Mouse (Mus musculus): ENCODE data around the gene Fermt1. TPM values are rescaled to one million over a fixed set of nuclear protein-coding genes. Genes with fewer than 3 reads are reported as not detected.

Fermt1 gene
- polyA plus RNA-seq (2015; fragmentation: Nextera tagmentation; extraction: Ambion mirVana) = 3.7 and 4.4 TPM in 2 replicates

DNA sequence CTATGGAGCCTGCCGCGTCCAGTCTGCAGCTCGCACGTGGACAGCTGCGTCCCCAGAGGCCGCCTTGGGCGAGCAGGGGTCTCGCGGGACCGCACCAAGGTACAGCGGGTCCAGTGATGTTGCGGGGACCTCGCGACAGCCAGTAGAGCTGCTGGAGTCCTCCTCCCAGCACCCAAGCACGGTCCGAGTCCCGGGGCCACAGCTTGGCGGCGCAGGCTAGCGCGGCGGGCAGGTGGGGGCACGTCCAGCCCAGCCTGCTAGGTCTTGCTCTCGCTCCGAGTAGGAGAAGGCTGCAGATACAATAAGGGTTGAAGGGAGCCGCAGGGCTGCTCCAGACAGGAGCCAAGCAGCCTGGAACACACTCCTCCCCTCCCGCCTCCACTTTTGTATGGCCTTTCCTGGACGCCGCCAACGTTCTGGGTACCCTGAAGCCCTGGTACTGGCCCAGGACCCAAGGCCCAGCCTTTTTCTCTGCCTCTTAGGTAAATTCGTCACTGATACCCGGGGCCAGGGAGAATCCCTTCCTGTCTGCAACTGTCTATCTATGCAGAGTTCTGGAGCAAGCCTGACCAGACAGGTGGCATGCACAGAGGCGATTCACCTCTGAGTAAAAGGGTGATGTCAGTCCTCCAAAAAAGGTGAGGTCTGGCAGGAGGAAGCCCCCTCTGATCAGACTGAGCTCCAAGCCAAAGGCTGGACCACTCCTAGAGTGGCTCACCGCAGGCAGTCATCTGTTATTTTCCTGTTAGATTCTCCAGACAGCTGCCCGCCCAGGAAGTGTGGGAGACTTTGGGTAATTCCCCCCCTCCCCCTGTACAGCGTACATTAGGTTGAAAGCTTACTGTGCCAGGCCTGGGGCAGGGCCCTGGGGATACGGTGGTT lies at the start of gene Fermt1:
Gene Fermt1, minus strand, starts transcription at position 581 of the 882 bp plus-strand sequence.
- H3K27me3 ChIP-seq (ENCODE audit: control insufficient read depth, insufficient read depth, low read depth, low read length) = peaks cover 27% of the 10 kb centered on the region
- H3K9me3 ChIP-seq (ENCODE audit: control insufficient read depth, low read length) = no peaks in the 10 kb centered on the region
- peak within 1 kb of the TSS; percentile 43 for H3K4me3 ChIP-seq (ENCODE audit: low read length)
- peak within 1 kb of the TSS; percentile 13; the same call in 1 of the 2 replicates for H3K27ac ChIP-seq (ENCODE audit: low read length)
- H3K36me3 ChIP-seq (ENCODE audit: control insufficient read depth, insufficient read depth, low read length) = no peaks in the 10 kb centered on the region
- ATAC-seq (ENCODE audit: low read depth) = peak; percentile 81
- 3% methylated on average over 32 of the region's 37 CpGs for WGBS
- H3K9ac ChIP-seq (ENCODE audit: low read length) = peak within 1 kb of the TSS; percentile 49
- H3K4me2 ChIP-seq (ENCODE audit: low read depth, low read length) = peak within 1 kb of the TSS; percentile 61
- no peaks in the 10 kb centered on the region for H3K4me1 ChIP-seq (replicated peaks; ENCODE audit: control insufficient read depth, insufficient read depth, low read length)

DNA sequence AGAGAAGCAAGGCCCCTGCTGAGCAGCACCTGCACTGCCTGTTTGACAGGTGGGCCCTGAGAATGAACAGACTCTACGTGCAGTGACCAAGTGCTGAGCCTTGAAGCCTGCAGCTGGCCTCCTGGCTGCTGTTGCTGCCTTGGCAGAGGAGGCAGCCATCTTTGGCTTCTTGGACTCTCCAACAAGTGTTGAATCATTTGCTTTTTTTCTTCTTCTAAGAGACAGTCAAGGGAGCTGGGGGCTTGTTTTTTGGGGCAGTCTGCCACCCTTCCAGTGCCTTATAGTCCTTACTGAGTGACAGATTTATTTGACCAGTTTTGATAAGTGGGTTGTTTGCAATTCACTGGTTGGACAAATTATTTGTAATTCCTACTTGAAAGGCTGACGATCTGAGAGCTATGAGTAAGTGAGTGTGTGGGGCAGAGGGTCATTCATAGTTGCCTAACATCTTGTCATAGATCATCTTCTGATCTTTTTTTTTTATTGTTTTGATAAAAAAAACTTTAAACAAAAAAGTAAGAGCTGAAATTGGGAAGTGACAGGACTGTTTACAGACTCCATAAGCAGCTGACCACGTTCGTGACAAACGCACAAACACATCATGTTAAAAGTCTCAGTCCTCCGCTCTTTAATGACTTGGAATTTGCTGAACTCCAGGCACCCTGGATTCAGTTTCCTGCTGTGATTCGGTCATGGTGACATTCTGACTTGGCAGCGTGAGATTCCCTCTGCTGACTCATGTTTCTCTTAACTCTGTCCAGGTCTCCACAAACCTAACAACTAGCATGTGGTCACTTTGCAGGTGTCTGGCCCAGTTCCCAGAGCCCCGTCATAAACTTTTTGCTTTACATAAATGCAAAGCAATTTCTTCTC lies 47.2 kb upstream of the Fermt1 start:
- H3K9me3 ChIP-seq (ENCODE audit: control insufficient read depth, low read length) = no peaks in the 10 kb centered on the region
- no peak overlapping the region for H3K27ac ChIP-seq (ENCODE audit: low read length)
- no peak overlapping the region for H3K4me3 ChIP-seq (ENCODE audit: low read length)
- H3K27me3 ChIP-seq (ENCODE audit: control insufficient read depth, insufficient read depth, low read depth, low read length) = no peaks in the 10 kb centered on the region; the same call in 1 of the 2 replicates
- H3K4me2 ChIP-seq (ENCODE audit: low read depth, low read length) = no peak overlapping the region
- no peaks in the 10 kb centered on the region for H3K4me1 ChIP-seq (replicated peaks; ENCODE audit: control insufficient read depth, insufficient read depth, low read length)
- no peak overlapping the region for H3K9ac ChIP-seq (ENCODE audit: low read length)
- 24% methylated on average over 9 of the region's 9 CpGs for WGBS
- H3K36me3 ChIP-seq (ENCODE audit: control insufficient read depth, insufficient read depth, low read length) = no peaks in the 10 kb centered on the region
- peak; percentile 93 for ATAC-seq (ENCODE audit: low read depth)

- Histone ChIP-seq H3K4me3 (ENCODE audit: low read length) (no peak overlapping the region), H3K4me1 (replicated peaks; ENCODE audit: control insufficient read depth, insufficient read depth, low read length) (no peaks in the 10 kb centered on the region), H3K27ac (ENCODE audit: low read length) (no peak overlapping the region), H3K4me2 (ENCODE audit: low read depth, low read length) (no peak overlapping the region), H3K9ac (ENCODE audit: low read length) (no peak overlapping the region), H3K9me3 (ENCODE audit: control insufficient read depth, low read length) (no peaks in the 10 kb centered on the region), H3K36me3 (ENCODE audit: control insufficient read depth, insufficient read depth, low read length) (no peaks in the 10 kb centered on the region), H3K27me3 (ENCODE audit: control insufficient read depth, insufficient read depth, low read depth, low read length) (no peaks in the 10 kb centered on the region; the same call in 1 of the 2 replicates)
- WGBS = 31% methylated on average over 11 of the region's 11 CpGs
- ATAC-seq (ENCODE audit: low read depth) = no peak
Observed at GRCm38 (mm10) chr2:132989778-132990564, 44.3 kb upstream of the Fermt1 start.

- H3K27ac ChIP-seq (ENCODE audit: low read length) = no peak overlapping the region
- no peak for ATAC-seq (ENCODE audit: low read depth)
Observed at GRCm38 (mm10) chr2:132973346-132973745, 27.6 kb upstream of the Fermt1 start.

DNA sequence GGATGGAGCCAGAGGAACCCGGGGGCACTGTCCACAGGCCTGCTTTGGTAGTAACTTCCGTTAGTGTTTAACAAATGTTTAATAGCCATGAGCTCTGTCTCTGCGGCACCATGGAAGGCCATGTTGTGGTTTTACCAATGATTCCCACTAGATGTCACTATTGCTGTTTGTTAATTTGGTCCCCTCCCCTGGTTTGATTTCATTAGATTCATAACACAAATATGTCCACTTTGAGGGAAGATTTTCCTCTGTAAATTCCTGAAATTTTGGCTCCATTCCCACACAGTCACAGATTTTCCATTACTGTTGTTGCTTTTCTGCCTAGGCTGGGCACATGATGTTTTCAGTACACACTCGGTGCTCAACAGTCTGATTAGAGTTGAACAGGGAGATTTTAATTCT lies 25.1 kb upstream of the Fermt1 start:
- Histone ChIP-seq H3K9me3 (ENCODE audit: control insufficient read depth, low read length) (no peaks in the 10 kb centered on the region), H3K4me2 (ENCODE audit: low read depth, low read length) (no peak overlapping the region), H3K9ac (ENCODE audit: low read length) (no peak overlapping the region), H3K36me3 (ENCODE audit: control insufficient read depth, insufficient read depth, low read length) (no peaks in the 10 kb centered on the region), H3K27ac (ENCODE audit: low read length) (no peak overlapping the region), H3K4me3 (ENCODE audit: low read length) (no peak overlapping the region), H3K27me3 (ENCODE audit: control insufficient read depth, insufficient read depth, low read depth, low read length) (no peaks in the 10 kb centered on the region; the same call in 1 of the 2 replicates), H3K4me1 (replicated peaks; ENCODE audit: control insufficient read depth, insufficient read depth, low read length) (no peaks in the 10 kb centered on the region)
- peak; percentile 20; the same call in 1 of the 2 replicates for ATAC-seq (ENCODE audit: low read depth)
- WGBS = 20% methylated on average over 4 of the region's 4 CpGs

More at GRCm38 (mm10) chr2:132973346-132973745, 27.6 kb upstream of the Fermt1 start:
- WGBS = 70% methylated on average over 2 of the region's 2 CpGs
- Histone ChIP-seq H3K36me3 (ENCODE audit: control insufficient read depth, insufficient read depth, low read length) (no peaks in the 10 kb centered on the region), H3K4me1 (replicated peaks; ENCODE audit: control insufficient read depth, insufficient read depth, low read length) (no peaks in the 10 kb centered on the region), H3K4me2 (ENCODE audit: low read depth, low read length) (no peak overlapping the region), H3K9me3 (ENCODE audit: control insufficient read depth, low read length) (no peaks in the 10 kb centered on the region), H3K4me3 (ENCODE audit: low read length) (no peak overlapping the region), H3K27me3 (ENCODE audit: control insufficient read depth, insufficient read depth, low read depth, low read length) (no peaks in the 10 kb centered on the region), H3K9ac (ENCODE audit: low read length) (no peak overlapping the region)

DNA sequence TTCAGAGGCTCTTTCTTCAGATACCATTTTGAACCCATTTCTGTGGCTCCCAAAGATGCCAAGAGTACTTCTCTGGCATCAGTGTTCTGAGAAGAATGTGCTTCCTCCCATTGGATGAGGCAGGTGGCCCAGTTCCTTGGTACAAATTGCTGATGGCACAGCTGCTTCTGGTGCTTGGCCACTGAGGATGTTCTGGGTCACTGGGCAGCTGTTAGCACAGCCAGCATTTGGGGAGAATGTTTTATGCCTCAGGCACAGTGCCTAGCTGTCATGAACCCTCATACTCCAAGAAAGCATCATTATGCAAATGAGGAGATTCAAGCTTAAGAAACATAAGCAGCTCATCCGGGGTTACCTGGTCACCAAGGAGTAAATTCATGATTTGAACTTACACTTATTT lies 12.1 kb upstream of the Fermt1 start:
- no peak overlapping the region for H3K4me3 ChIP-seq (ENCODE audit: low read length)
- no peak overlapping the region for H3K9ac ChIP-seq (ENCODE audit: low read length)
- 69% methylated on average over 1 of the region's 1 CpGs for WGBS
- H3K4me1 ChIP-seq (replicated peaks; ENCODE audit: control insufficient read depth, insufficient read depth, low read length) = no peaks in the 10 kb centered on the region
- H3K36me3 ChIP-seq (ENCODE audit: control insufficient read depth, insufficient read depth, low read length) = no peaks in the 10 kb centered on the region
- no peak overlapping the region for H3K4me2 ChIP-seq (ENCODE audit: low read depth, low read length)
- no peak for ATAC-seq (ENCODE audit: low read depth)
- no peaks in the 10 kb centered on the region for H3K27me3 ChIP-seq (ENCODE audit: control insufficient read depth, insufficient read depth, low read depth, low read length)
- no peak overlapping the region for H3K27ac ChIP-seq (ENCODE audit: low read length)
- no peaks in the 10 kb centered on the region for H3K9me3 ChIP-seq (ENCODE audit: control insufficient read depth, low read length)

DNA sequence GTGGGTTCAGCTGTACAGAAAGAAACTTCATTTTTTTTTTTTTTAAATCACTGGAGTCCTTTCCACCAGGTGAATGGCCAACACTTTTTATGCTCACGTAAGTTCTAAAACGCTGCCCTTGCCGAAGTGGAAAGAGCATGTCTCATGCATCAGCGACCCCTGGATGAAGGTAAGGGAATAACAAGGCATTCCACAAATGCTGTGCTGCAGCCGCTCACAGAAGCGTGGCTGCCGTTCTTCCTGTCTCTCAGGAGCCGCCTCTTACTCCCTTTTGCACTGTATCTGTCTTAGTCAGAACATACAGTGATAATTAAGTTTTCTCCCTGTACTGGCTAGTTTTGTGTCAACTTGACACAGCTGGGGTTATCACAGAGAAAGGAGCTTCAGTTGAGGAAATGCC lies 6.5 kb upstream of the Fermt1 start:
- Histone ChIP-seq H3K9me3 (ENCODE audit: control insufficient read depth, low read length) (no peaks in the 10 kb centered on the region), H3K4me3 (ENCODE audit: low read length) (no peak overlapping the region), H3K36me3 (ENCODE audit: control insufficient read depth, insufficient read depth, low read length) (no peaks in the 10 kb centered on the region), H3K4me2 (ENCODE audit: low read depth, low read length) (no peak overlapping the region), H3K9ac (ENCODE audit: low read length) (no peak overlapping the region), H3K4me1 (replicated peaks; ENCODE audit: control insufficient read depth, insufficient read depth, low read length) (no peaks in the 10 kb centered on the region), H3K27ac (ENCODE audit: low read length) (no peak overlapping the region), H3K27me3 (ENCODE audit: control insufficient read depth, insufficient read depth, low read depth, low read length) (no peaks in the 10 kb centered on the region)
- WGBS = 2% methylated on average over 8 of the region's 8 CpGs
- ATAC-seq (ENCODE audit: low read depth) = no peak

- Histone ChIP-seq H3K36me3 (ENCODE audit: control insufficient read depth, insufficient read depth, low read length) (no peaks in the 10 kb centered on the region), H3K9ac (ENCODE audit: low read length) (no peak overlapping the region), H3K4me1 (replicated peaks; ENCODE audit: control insufficient read depth, insufficient read depth, low read length) (no peaks in the 10 kb centered on the region), H3K27ac (ENCODE audit: low read length) (no peak overlapping the region), H3K4me3 (ENCODE audit: low read length) (no peak overlapping the region), H3K4me2 (ENCODE audit: low read depth, low read length) (no peak overlapping the region), H3K9me3 (ENCODE audit: control insufficient read depth, low read length) (no peaks in the 10 kb centered on the region), H3K27me3 (ENCODE audit: control insufficient read depth, insufficient read depth, low read depth, low read length) (peaks cover 27% of the 10 kb centered on the region)
- WGBS = 68% methylated on average over 7 of the region's 7 CpGs
- no peak for ATAC-seq (ENCODE audit: low read depth)
Observed at GRCm38 (mm10) chr2:132948174-132948573, 2.5 kb upstream of the Fermt1 start.
